Mouse (Mus musculus): ENCODE data around the gene Ccnd2.

- TF ChIP-seq CTCF (IDR thresholded peaks at IDR 0.05): no peak
- no peak for TF ChIP-seq EP300 (IDR thresholded peaks at IDR 0.05)
Measured at GRCm38 (mm10) chr6:127107413-127107812, 44.6 kb downstream of the Ccnd2 start.
